Mouse (Mus musculus) thymus, postnatal 0 days (tissue): Measurements from ENCODE around the gene Zfp97. TPM values are rescaled to one million over a fixed set of nuclear protein-coding genes. Genes with fewer than 3 reads are reported as not detected.
"Not testable (repeated sequence)": the region's sequence is repeated elsewhere in the genome, so short reads cannot be mapped to it uniquely, and the experiment has no call there.

Experiments
- DNase-seq: peaks from one replicate; pipeline ENCODE4 v3.0.0-alpha.2; 2015; ENCODE audit warnings: low spot score
- polyA plus RNA-seq: library from polyadenylated mRNA; unstranded; fragments of >200 nt; fragmentation: Nextera tagmentation; extraction: Ambion mirVana; gene quantifications from 2 replicates; pipeline ENCODE4 v1.2.1, GENCODE M21; 2015

Gene Zfp97
- 5.7 and 6.8 TPM in 2 replicates for polyA plus RNA-seq

- not testable (repeated sequence) for DNase-seq
Measured at GRCm38 (mm10) chr17:17120830-17121502, at the start of gene Zfp97. Zfp97 (plus strand) TSS chr17:17121415.

GRCm38 (mm10) chr17:17178757-17179413 lies 57.7 kb downstream of the Zfp97 start:
- DNase-seq: not testable (repeated sequence)

GRCm38 (mm10) chr17:17194761-17195160 lies 73.5 kb downstream of the Zfp97 start:
- not testable (repeated sequence) for DNase-seq

GRCm38 (mm10) chr17:17195178-17195577 lies 74.0 kb downstream of the Zfp97 start:
- DNase-seq: no peak

- DNase-seq: not testable (repeated sequence)
Measured at GRCm38 (mm10) chr17:17196111-17196510, 74.9 kb downstream of the Zfp97 start.

Other genes starting within 250 kb of the Zfp97 start
- 1.1 and 1.3 TPM in 2 replicates for gene Zfp960, start 57.3 kb upstream of the Zfp97 start, polyA plus RNA-seq